Mouse (Mus musculus) lung, adult 2 months (tissue): ENCODE data around the gene Gm4707.

ENCODE experiments used
- CTCF ChIP-seq: fragments of 200-500 bp; IDR thresholded peaks from 2 replicates; pipeline ENCODE4 v1.5.1; 2011; ENCODE audit warnings: mild to moderate bottlenecking, low read length, control low read depth; ENCODE audit not compliant: insufficient read depth
- POLR2A ChIP-seq: fragments of 200-500 bp; IDR thresholded peaks from 2 replicates; pipeline ENCODE4 v1.6.1; 2011; ENCODE audit warnings: low read depth, mild to moderate bottlenecking, control low read depth, low read length, borderline replicate concordance; ENCODE audit errors: extremely low read depth

DNA sequence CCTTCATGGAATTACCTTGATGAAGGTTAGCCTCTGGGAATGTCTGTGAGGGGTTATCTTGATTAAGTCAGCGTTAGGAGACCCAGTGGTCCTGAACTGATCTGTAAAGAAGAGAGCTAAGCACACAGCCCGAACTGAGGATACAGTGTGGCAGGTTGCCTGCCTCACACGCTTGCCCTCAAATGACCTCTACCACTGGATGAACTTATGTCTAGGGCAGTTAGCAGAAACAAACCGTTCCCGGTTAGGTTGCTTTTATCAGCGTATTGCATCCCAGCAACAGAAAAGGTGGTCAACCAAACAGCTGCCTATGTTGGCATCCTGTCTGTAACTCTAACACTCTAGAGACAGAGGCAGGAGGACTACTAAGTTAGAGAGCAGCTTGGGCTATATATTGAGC, 14.5 kb downstream of the Gm4707 start:
- no peak for TF ChIP-seq POLR2A
- no peak for TF ChIP-seq CTCF
